ENCODE assay signal across 8 mouse cellular contexts in genomic region chr2:170184175-170184983, GRCm38 (mm10). TPM values are rescaled to one million over a fixed set of nuclear protein-coding genes. Genes with fewer than 3 reads are reported as not detected.
DNase-seq lines count a peak whose midpoint lies in the region; ATAC-seq lines count a peak whose summit lies in the region.

No protein-coding gene starts in this region.

- no peaks in the 10 kb centered on the region for H3K36me3 ChIP-seq in embryonic facial prominence, embryonic 12.5 days
- H3K36me3 ChIP-seq in heart, embryonic 10.5 days = no peaks in the 10 kb centered on the region
- H3K36me3 ChIP-seq in kidney, embryonic 14.5 days (ENCODE audit: control insufficient read depth, insufficient read depth, low read length) = no peaks in the 10 kb centered on the region
- H3K36me3 ChIP-seq in liver, embryonic 11.5 days (ENCODE audit: control insufficient read depth, insufficient read depth, low read length) = no peaks in the 10 kb centered on the region
- H3K36me3 ChIP-seq in stomach, embryonic 14.5 days (ENCODE audit: control insufficient read depth, insufficient read depth, low read length) = no peaks in the 10 kb centered on the region

- peak overlapping the region; percentile 49 for H3K4me2 ChIP-seq in embryonic facial prominence, embryonic 12.5 days (replicated peaks)
- peak overlapping the region; percentile 40 for H3K4me2 ChIP-seq in kidney, embryonic 14.5 days (replicated peaks; ENCODE audit: low read depth, low read length)
- peak overlapping the region; percentile 78 for H3K4me2 ChIP-seq in liver, embryonic 11.5 days
- peak overlapping the region; percentile 47 for H3K4me2 ChIP-seq in stomach, embryonic 14.5 days (replicated peaks; ENCODE audit: low read depth, low read length)

- H3K27ac ChIP-seq in embryonic facial prominence, embryonic 12.5 days = peak overlapping the region; percentile 71
- peak overlapping the region; percentile 92 for H3K27ac ChIP-seq in heart, embryonic 10.5 days
- peak overlapping the region; percentile 68 for H3K27ac ChIP-seq in kidney, embryonic 14.5 days (ENCODE audit: low read depth, low read length)
- peak overlapping the region; percentile 48 for H3K27ac ChIP-seq in liver, embryonic 11.5 days (ENCODE audit: low read depth, low read length)
- peak overlapping the region; percentile 39; the same call in 1 of the 2 replicates for H3K27ac ChIP-seq in stomach, embryonic 14.5 days (ENCODE audit: low read length)

- H3K4me1 ChIP-seq in embryonic facial prominence, embryonic 12.5 days = peaks cover 6% of the 10 kb centered on the region; the same call in 1 of the 2 replicates
- H3K4me1 ChIP-seq in heart, embryonic 10.5 days = peaks cover 17% of the 10 kb centered on the region; the same call in 1 of the 2 replicates
- 0 out of 2 replicates have a peak, but pooled peaks cover 5% of the 10 kb centered on the region for H3K4me1 ChIP-seq in kidney, embryonic 14.5 days (ENCODE audit: control insufficient read depth, insufficient read depth, low read length)
- peaks cover 3% of the 10 kb centered on the region; the same call in 1 of the 2 replicates for H3K4me1 ChIP-seq in liver, embryonic 11.5 days (replicated peaks; ENCODE audit: control insufficient read depth, insufficient read depth, low read length)
- no peaks in the 10 kb centered on the region for H3K4me1 ChIP-seq in stomach, embryonic 14.5 days (ENCODE audit: control insufficient read depth, insufficient read depth, low read length)

- H3K9ac ChIP-seq in embryonic facial prominence, embryonic 12.5 days = peak overlapping the region; percentile 15
- peak overlapping the region; percentile 44 for H3K9ac ChIP-seq in kidney, embryonic 14.5 days (ENCODE audit: low read depth, low read length)
- peak overlapping the region; percentile 63 for H3K9ac ChIP-seq in liver, embryonic 11.5 days (ENCODE audit: low read depth, low read length)
- 0 out of 2 replicates have a peak overlapping the region, but pooled peaks have one; percentile 8 for H3K9ac ChIP-seq in stomach, embryonic 14.5 days (replicated peaks; ENCODE audit: low read depth, low read length)

- H3K27me3 ChIP-seq in embryonic facial prominence, embryonic 12.5 days = no peaks in the 10 kb centered on the region
- H3K27me3 ChIP-seq in heart, embryonic 10.5 days (ENCODE audit: insufficient read depth, poor library complexity, severe bottlenecking) = 0 out of 2 replicates have a peak, but pooled peaks cover 3% of the 10 kb centered on the region
- no peaks in the 10 kb centered on the region for H3K27me3 ChIP-seq in kidney, embryonic 14.5 days (ENCODE audit: control insufficient read depth, insufficient read depth, low read length)
- H3K27me3 ChIP-seq in liver, embryonic 11.5 days (replicated peaks; ENCODE audit: control insufficient read depth, insufficient read depth, low read length) = no peaks in the 10 kb centered on the region
- no peaks in the 10 kb centered on the region for H3K27me3 ChIP-seq in stomach, embryonic 14.5 days (ENCODE audit: control insufficient read depth, insufficient read depth, low read length)

- H3K9me3 ChIP-seq in embryonic facial prominence, embryonic 12.5 days = no peaks in the 10 kb centered on the region
- no peaks in the 10 kb centered on the region for H3K9me3 ChIP-seq in heart, embryonic 10.5 days
- no peaks in the 10 kb centered on the region for H3K9me3 ChIP-seq in kidney, embryonic 14.5 days (ENCODE audit: control insufficient read depth, low read length)
- no peaks in the 10 kb centered on the region for H3K9me3 ChIP-seq in liver, embryonic 11.5 days (ENCODE audit: control insufficient read depth, low read length)
- H3K9me3 ChIP-seq in stomach, embryonic 14.5 days (ENCODE audit: control insufficient read depth, low read depth, low read length) = no peaks in the 10 kb centered on the region

- ATAC-seq in frontal cortex, adult (ENCODE audit: low TSS enrichment) = no peak
- peak; percentile 84 for ATAC-seq in embryonic facial prominence, embryonic 12.5 days (ENCODE audit: insufficient number of reproducible peaks, insufficient read depth, low FRiP score, low TSS enrichment)
- peak; percentile 88 for ATAC-seq in kidney, embryonic 14.5 days (ENCODE audit: low FRiP score, low TSS enrichment)
- ATAC-seq in liver, embryonic 11.5 days (replicated peaks; ENCODE audit: low FRiP score) = peak; percentile 88
- ATAC-seq in monocyte, adult 5-6 weeks (replicated peaks; ENCODE audit: insufficient number of reproducible peaks, low FRiP score, low TSS enrichment, poor library complexity, severe bottlenecking) = peak; percentile 98
- ATAC-seq in stomach, embryonic 14.5 days (ENCODE audit: insufficient number of reproducible peaks, insufficient read depth, low FRiP score, low read depth) = peak; percentile 88

- peak; percentile 26 to 58 for DNase-seq in frontal cortex, postnatal 10 days (ENCODE audit: low spot score in 2 of 2)
- DNase-seq in heart, embryonic 10.5 days (ENCODE audit: low spot score) = peak; percentile 89
- peak; percentile 70 for DNase-seq in liver, embryonic 11.5 days (ENCODE audit: low spot score)

- under 1% methylated on average over 33 of the region's 33 CpGs for WGBS in embryonic facial prominence, embryonic 12.5 days
- 1% methylated on average over 33 of the region's 33 CpGs for WGBS in heart, embryonic 10.5 days
- under 1% methylated on average over 32 of the region's 33 CpGs for WGBS in kidney, embryonic 14.5 days
- WGBS in liver, embryonic 11.5 days = under 1% methylated on average over 33 of the region's 33 CpGs
- under 1% methylated on average over 33 of the region's 33 CpGs for WGBS in stomach, embryonic 14.5 days

- H3K4me3 ChIP-seq in embryonic facial prominence, embryonic 12.5 days = peak overlapping the region; percentile 41
- H3K4me3 ChIP-seq in heart, embryonic 10.5 days = peak overlapping the region; percentile 69
- H3K4me3 ChIP-seq in kidney, embryonic 14.5 days (ENCODE audit: low read length) = peak overlapping the region; percentile 41
- H3K4me3 ChIP-seq in liver, embryonic 11.5 days (ENCODE audit: low read depth, low read length) = peak overlapping the region; percentile 61
- peak overlapping the region; percentile 28 for H3K4me3 ChIP-seq in stomach, embryonic 14.5 days (ENCODE audit: low read depth, low read length)

RNA-seq across cellular contexts. Expression of gene Zfp217, which starts 36.5 kb away (rescaled TPM):
- 4.5 and 4.9 TPM in 2 replicates for polyA plus RNA-seq in embryonic facial prominence, embryonic 12.5 days (2016; fragmentation: Nextera tagmentation; extraction: Ambion mirVana)
- polyA plus RNA-seq in heart, embryonic 10.5 days (2016; fragmentation: Nextera tagmentation; extraction: Ambion mirVana) = 3.2 and 3.7 TPM in 2 replicates
- polyA plus RNA-seq in kidney, embryonic 14.5 days (2014; fragmentation: Nextera tagmentation; extraction: Ambion mirVana) = 5.6 and 6.0 TPM in 2 replicates
- 5.1 and 5.4 TPM in 2 replicates for polyA plus RNA-seq in liver, embryonic 11.5 days (2014; fragmentation: Nextera tagmentation; extraction: Ambion mirVana)
- 28.3 to 57.4 TPM (median 42.9 TPM) in 3 replicates for total RNA-seq in monocyte, adult 5-6 weeks (2017)
- polyA plus RNA-seq in stomach, embryonic 14.5 days (2014; fragmentation: Nextera tagmentation; extraction: Ambion mirVana) = 4.1 and 4.5 TPM in 2 replicates

Comparison
In these comparisons a context has a peak if more than half of its experiments do, and no peak if none do; other contexts are left out.
1. H3K27ac ChIP-seq: peak in every context shown above with its lines; median percentile 92 in heart, embryonic 10.5 days; 71 in embryonic facial prominence, embryonic 12.5 days; 68 in kidney, embryonic 14.5 days; 48 in liver, embryonic 11.5 days; 39 in stomach, embryonic 14.5 days.
2. H3K9ac ChIP-seq: peak in every context shown above with its lines; median percentile 63 in liver, embryonic 11.5 days; 44 in kidney, embryonic 14.5 days; 15 in embryonic facial prominence, embryonic 12.5 days; 8 in stomach, embryonic 14.5 days.